Mouse (Mus musculus): ENCODE data around the gene Enox1.

DNA sequence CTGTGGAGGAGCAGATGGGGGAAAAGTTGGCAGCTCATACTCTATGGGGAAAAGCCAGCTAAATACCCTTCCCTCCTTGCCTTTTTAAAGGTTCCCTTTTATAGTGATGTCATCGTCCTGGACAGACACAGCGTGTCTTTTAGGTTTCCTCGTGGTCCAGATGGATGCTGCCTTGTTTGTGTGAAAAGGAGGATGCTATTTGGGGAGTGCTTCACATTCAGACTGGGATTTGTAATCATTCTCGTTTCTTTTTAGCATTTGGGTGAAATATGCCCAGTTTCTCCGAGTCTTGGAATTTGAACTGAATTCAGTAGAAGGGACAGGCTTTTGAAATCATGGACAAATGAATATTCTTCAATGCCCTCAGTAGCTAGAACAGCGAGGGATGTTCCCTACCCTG, 58.3 kb downstream of the Enox1 start:
- TF ChIP-seq CTCF (IDR thresholded peaks at IDR 0.05; ENCODE audit: insufficient read depth, low read length): no peak
- no peak for TF ChIP-seq POLR2A (IDR thresholded peaks at IDR 0.05; ENCODE audit: borderline replicate concordance, extremely low read depth, low read depth, low read length)
